ENCODE assay signal across 32 mouse cellular contexts in genomic region chr2:9639262-9639661, GRCm38 (mm10).
"Had no signal": no experiment of that assay in that cellular context is flagged by ENCODE, and none has a peak within 500 bp of the region (broad histone marks: within the 10 kb centered on the region; RNA-seq: fewer than 3 reads in every experiment).

No protein-coding gene starts in this region.

- ATAC-seq: liver, embryonic 12.5 days; liver, postnatal 0 days; lung, postnatal 0 days; midbrain, embryonic 13.5 days; midbrain, embryonic 15.5 days; midbrain, embryonic 16.5 days had no signal

- H3K4me2 ChIP-seq: limb, embryonic 12.5 days; limb, embryonic 13.5 days; limb, embryonic 15.5 days; liver, embryonic 11.5 days; liver, embryonic 12.5 days; liver, embryonic 13.5 days; liver, embryonic 15.5 days; lung, embryonic 14.5 days; lung, embryonic 15.5 days; midbrain, embryonic 11.5 days; midbrain, embryonic 12.5 days; midbrain, embryonic 13.5 days; midbrain, embryonic 15.5 days; neural tube, embryonic 12.5 days had no signal

- H3K4me1 ChIP-seq: limb, embryonic 10.5 days; limb, embryonic 12.5 days; limb, embryonic 13.5 days; limb, embryonic 15.5 days; liver, embryonic 12.5 days; liver, embryonic 13.5 days; liver, embryonic 15.5 days; lung, embryonic 15.5 days; megakaryocyte, embryonic 14.5 days; midbrain, embryonic 12.5 days; neural tube, embryonic 12.5 days had no signal

- H3K9ac ChIP-seq: limb, embryonic 12.5 days; limb, embryonic 13.5 days; limb, embryonic 15.5 days; liver, embryonic 12.5 days; liver, embryonic 13.5 days; liver, embryonic 14.5 days; liver, embryonic 15.5 days; liver, postnatal 0 days; lung, embryonic 14.5 days; lung, embryonic 15.5 days; midbrain, embryonic 12.5 days; midbrain, embryonic 13.5 days; midbrain, embryonic 15.5 days; neural tube, embryonic 12.5 days had no signal

- H3K4me3 ChIP-seq: limb, embryonic 10.5 days; limb, embryonic 12.5 days; limb, embryonic 13.5 days; limb, embryonic 15.5 days; liver, embryonic 12.5 days; liver, embryonic 13.5 days; liver, embryonic 15.5 days; lung, embryonic 15.5 days; megakaryocyte, embryonic 14.5 days; midbrain, embryonic 10.5 days; midbrain, embryonic 12.5 days; midbrain, embryonic 13.5 days; midbrain, embryonic 15.5 days; myocyte; neural tube, embryonic 12.5 days had no signal

- H3K36me3 ChIP-seq: limb, embryonic 10.5 days; limb, embryonic 12.5 days; limb, embryonic 13.5 days; limb, embryonic 15.5 days; liver, embryonic 12.5 days; liver, embryonic 13.5 days; liver, embryonic 15.5 days; lung, embryonic 15.5 days; midbrain, embryonic 10.5 days; midbrain, embryonic 12.5 days; midbrain, embryonic 13.5 days; midbrain, embryonic 15.5 days; neural tube, embryonic 12.5 days had no signal

- H3K9me3 ChIP-seq: limb, embryonic 10.5 days; limb, embryonic 12.5 days; limb, embryonic 13.5 days; limb, embryonic 15.5 days; liver, embryonic 12.5 days; liver, embryonic 13.5 days; liver, embryonic 15.5 days; lung, embryonic 15.5 days; megakaryocyte, embryonic 14.5 days; midbrain, embryonic 10.5 days; midbrain, embryonic 12.5 days; midbrain, embryonic 13.5 days; midbrain, embryonic 15.5 days; neural tube, embryonic 12.5 days had no signal

- H3K27me3 ChIP-seq: limb, embryonic 12.5 days; limb, embryonic 15.5 days; liver, embryonic 12.5 days; liver, embryonic 13.5 days; liver, embryonic 15.5 days; lung, embryonic 15.5 days; midbrain, embryonic 12.5 days; midbrain, embryonic 13.5 days; midbrain, embryonic 15.5 days; neural tube, embryonic 12.5 days had no signal

- DNase-seq: left cerebral cortex, postnatal 4 days; liver; liver, embryonic 13.5 days; liver, postnatal 0 days; lung, adult 18-20 months; lung, adult 2 months; lung, embryonic 14.5 days; lung, postnatal 10 days; lung, postnatal 14 days; lung, postnatal 36 days; lung, postnatal 4 days; midbrain, embryonic 14.5 days had no signal

- H3K27ac ChIP-seq: limb, embryonic 10.5 days; limb, embryonic 12.5 days; limb, embryonic 13.5 days; limb, embryonic 15.5 days; liver, embryonic 12.5 days; liver, embryonic 13.5 days; liver, embryonic 14.5 days; liver, embryonic 15.5 days; lung, embryonic 15.5 days; macrophage; midbrain, embryonic 10.5 days; midbrain, embryonic 12.5 days; midbrain, embryonic 13.5 days; midbrain, embryonic 15.5 days; neural tube, embryonic 12.5 days had no signal
